Mouse (Mus musculus): Measurements from ENCODE around the gene Trip6.

DNA sequence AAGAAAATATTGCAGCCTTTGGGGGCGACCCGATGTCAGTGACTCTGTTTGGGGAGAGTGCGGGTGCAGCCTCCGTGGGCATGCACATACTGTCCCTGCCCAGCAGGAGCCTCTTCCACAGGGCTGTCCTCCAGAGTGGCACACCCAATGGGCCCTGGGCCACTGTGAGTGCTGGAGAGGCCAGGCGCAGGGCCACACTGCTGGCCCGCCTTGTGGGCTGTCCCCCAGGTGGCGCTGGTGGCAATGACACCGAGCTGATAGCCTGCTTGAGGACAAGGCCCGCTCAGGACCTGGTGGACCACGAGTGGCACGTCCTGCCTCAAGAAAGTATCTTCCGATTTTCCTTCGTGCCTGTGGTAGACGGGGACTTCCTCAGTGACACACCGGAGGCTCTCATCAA, 23.5 kb downstream of the Trip6 start:
- TF ChIP-seq EP300 (IDR thresholded peaks at IDR 0.05; ENCODE audit: low read depth) (no peak), CTCF (IDR thresholded peaks at IDR 0.05; ENCODE audit: low read depth) (peak; percentile 98)
